Mouse (Mus musculus) lung, adult 2 months (tissue): ENCODE data around the gene Itga10.

Source experiments
- CTCF ChIP-seq: fragments of 200-500 bp; IDR thresholded peaks from 2 replicates; pipeline ENCODE4 v1.5.1; 2011; ENCODE audit warnings: mild to moderate bottlenecking, low read length, control low read depth; ENCODE audit not compliant: insufficient read depth
- POLR2A ChIP-seq: fragments of 200-500 bp; IDR thresholded peaks from 2 replicates; pipeline ENCODE4 v1.6.1; 2011; ENCODE audit warnings: low read depth, mild to moderate bottlenecking, control low read depth, low read length, borderline replicate concordance; ENCODE audit errors: extremely low read depth

DNA sequence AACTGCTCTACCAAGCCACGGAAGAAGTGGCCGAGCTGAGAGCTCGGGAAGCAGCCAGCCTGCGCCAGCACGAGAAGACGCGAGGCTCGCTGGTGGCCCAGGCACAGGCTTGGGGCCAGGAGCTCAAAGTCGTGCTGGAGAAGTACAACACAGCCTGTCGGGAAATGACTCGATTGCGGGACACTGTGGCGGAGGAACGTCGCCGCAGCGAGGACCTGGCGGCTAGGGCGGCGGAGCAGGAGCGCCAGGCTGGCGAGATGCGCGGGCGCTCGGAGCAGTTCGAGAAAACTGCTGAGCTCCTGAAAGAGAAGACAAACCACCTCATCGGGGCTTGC lies 39.4 kb downstream of the Itga10 start:
- TF ChIP-seq CTCF (no peak), POLR2A (no peak)
